In the genomic region with DNA sequence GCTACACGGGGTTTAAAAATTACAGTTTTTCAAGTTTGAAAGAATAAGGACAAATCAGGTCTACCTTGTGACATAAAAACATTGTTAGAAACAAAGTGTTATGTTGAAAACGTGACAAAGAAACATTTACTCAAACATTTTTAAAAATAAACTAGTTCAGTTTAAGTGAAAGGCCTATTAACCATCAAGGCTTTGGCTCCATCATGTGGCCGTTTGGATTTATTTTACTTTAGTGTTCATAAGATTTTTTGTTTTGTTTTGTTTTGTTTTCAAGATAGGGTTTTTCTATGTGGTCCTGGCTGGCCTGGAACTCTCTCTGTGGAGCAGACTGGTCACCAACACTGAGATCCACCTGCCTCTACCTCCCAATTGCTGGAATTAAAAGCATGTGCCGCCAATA, we compare ENCODE assay signal across 8 mouse cellular contexts. TPM values are rescaled to one million over a fixed set of nuclear protein-coding genes. Genes with fewer than 3 reads are reported as not detected.
A peak's percentile ranks its signal among the peaks of the same experiment; 100 is the strongest.
DNase-seq lines count a peak whose midpoint lies in the region; ATAC-seq and TF ChIP-seq lines count a peak whose summit lies in the region.

No protein-coding gene starts in this region.

- 53% methylated on average over 4 of the region's 4 CpGs for WGBS in heart, adult 2 months
- WGBS in hindbrain, embryonic 12.5 days = 60% methylated on average over 4 of the region's 4 CpGs

- H3K9ac ChIP-seq in heart, adult 2 months (ENCODE audit: low read depth, low read length) = no peak overlapping the region
- H3K9ac ChIP-seq in hindbrain, embryonic 12.5 days = no peak overlapping the region

- no peak overlapping the region for H3K4me3 ChIP-seq in heart, adult 2 months
- H3K4me3 ChIP-seq in hindbrain, embryonic 12.5 days = no peak overlapping the region

- no peaks in the 10 kb centered on the region for H3K36me3 ChIP-seq in heart, adult 2 months (ENCODE audit: control insufficient read depth, insufficient read depth, low read length)
- H3K36me3 ChIP-seq in hindbrain, embryonic 12.5 days = no peaks in the 10 kb centered on the region

- TF ChIP-seq POLR2A in heart, adult 2 months (IDR thresholded peaks at IDR 0.05; ENCODE audit: insufficient read depth, low read depth, low read length) = no peak

- H3K4me2 ChIP-seq in hindbrain, embryonic 12.5 days (replicated peaks) = no peak overlapping the region

- TF ChIP-seq EP300 in heart, adult 2 months (IDR thresholded peaks at IDR 0.05; ENCODE audit: insufficient read depth, low read depth, low read length) = no peak

- no peak for ATAC-seq in hindbrain, embryonic 12.5 days (ENCODE audit: low FRiP score)

- H3K27me3 ChIP-seq in heart, adult 2 months (ENCODE audit: control insufficient read depth, insufficient read depth, low read length) = no peaks in the 10 kb centered on the region
- H3K27me3 ChIP-seq in hindbrain, embryonic 12.5 days = no peaks in the 10 kb centered on the region

- intact Hi-C loops in heart, adult 2 months (cut with DNase I) = loop anchor here (5.0 to 10.0 kb wide), 3 partner anchors 844 to 1334 kb away; no protein-coding TSS in a partner anchor

- H3K79me2 ChIP-seq in heart, adult 2 months (replicated peaks; ENCODE audit: control insufficient read depth, insufficient read depth, low read length) = no peaks in the 10 kb centered on the region

- no peak for DNase-seq in heart, adult 2 months
- no peak for DNase-seq in heart, adult 11 months
- DNase-seq in lung, postnatal 36 days = peak; percentile 16
- DNase-seq in lung, postnatal 4 days = no peak
- DNase-seq in T-cell, adult 2 months (ENCODE audit: low spot score) = peak; percentile 31
- DNase-seq in naive thymus-derived CD4-positive, alpha-beta T cell, adult 2 months (ENCODE audit: low read depth) = peak; percentile 81
- DNase-seq in urinary bladder, adult 2 months (ENCODE audit: low spot score) = no peak

- H3K27ac ChIP-seq in heart, adult 2 months = no peak overlapping the region
- H3K27ac ChIP-seq in hindbrain, embryonic 12.5 days = no peak overlapping the region

- TF ChIP-seq CTCF in heart, adult 2 months (IDR thresholded peaks at IDR 0.05) = peak; percentile 60

- H3K4me1 ChIP-seq in heart, adult 2 months (ENCODE audit: control insufficient read depth, insufficient read depth, low read length) = peaks cover 2% of the 10 kb centered on the region; the same call in 1 of the 2 replicates
- peaks cover 4% of the 10 kb centered on the region for H3K4me1 ChIP-seq in hindbrain, embryonic 12.5 days

- no peaks in the 10 kb centered on the region for H3K9me3 ChIP-seq in hindbrain, embryonic 12.5 days (replicated peaks)

RNA-seq across cellular contexts. Expression of gene Ngly1, which starts 52.6 kb away (rescaled TPM):
- total RNA-seq in heart, adult 2 months (2021) = 10 to 100 TPM; 30.7 to 31.2 TPM
- 19.2 and 22.6 TPM in 2 replicates for polyA plus RNA-seq in heart, adult 2 months (2012; rRNA removed)
- 26.2 and 26.6 TPM in 2 replicates for polyA plus RNA-seq in urinary bladder, adult 2 months (2012; rRNA removed)
- 27.6 and 27.7 TPM in 2 replicates for polyA plus RNA-seq in hindbrain, embryonic 12.5 days (2016; fragmentation: Nextera tagmentation; extraction: Ambion mirVana)

RNA-seq across cellular contexts. Expression of gene Oxsm, which starts 53.1 kb away (rescaled TPM):
- total RNA-seq in heart, adult 2 months (2021) = 10 to 100 TPM; 19.5 to 23.0 TPM
- 12.7 and 22.2 TPM in 2 replicates for polyA plus RNA-seq in heart, adult 2 months (2012; rRNA removed)
- 7.4 and 8.0 TPM in 2 replicates for polyA plus RNA-seq in urinary bladder, adult 2 months (2012; rRNA removed)
- polyA plus RNA-seq in hindbrain, embryonic 12.5 days (2016; fragmentation: Nextera tagmentation; extraction: Ambion mirVana) = 1.6 and 1.8 TPM in 2 replicates

Comparison
In these comparisons a context has a peak if more than half of its experiments do, and no peak if none do; other contexts are left out.
1. DNase-seq: peak in lung, postnatal 36 days (single experiment), T-cell, adult 2 months (single experiment) and naive thymus-derived CD4-positive, alpha-beta T cell, adult 2 months (single experiment); none in heart, adult 2 months (0 of 2), heart, adult 11 months (single experiment), lung, postnatal 4 days (0 of 2) and urinary bladder, adult 2 months (single experiment).